Mouse (Mus musculus): ENCODE measurements at regions not wholly inside any gene's neighbourhood (a gene's known extent, or its start where the extent isn't known, plus 50 kb on each side); places are given as distances from the start of the nearest gene placed in this dataset.

- in situ Hi-C loops (cut with MboI, MseI): loop anchor here (25.0 kb wide), 1 partner anchor 1237 kb away; no protein-coding TSS in a partner anchor
These were observed 574.1 kb downstream of the Ncam2 start for GRCm38 (mm10) chr16:81774626-81775025.

- in situ Hi-C loops (cut with MboI, MseI): no loop called here
These were observed 593.5 kb downstream of the Ncam2 start for GRCm38 (mm10) chr16:81793975-81794374.

- in situ Hi-C loops (cut with MboI, MseI): no loop called here
These were observed 616.4 kb downstream of the Ncam2 start for GRCm38 (mm10) chr16:81816898-81817297.

- in situ Hi-C loops (cut with MboI, MseI): no loop called here
These were observed 638.1 kb downstream of the Ncam2 start for GRCm38 (mm10) chr16:81838625-81839024.

GRCm38 (mm10) chr16:81879682-81880081 is 679.2 kb downstream of the Ncam2 start:
- in situ Hi-C loops (cut with MboI, MseI): no loop called here

Data from T-helper 2 cell (primary cell).